Mouse (Mus musculus) right cerebral cortex, postnatal 36 days (tissue): Measurements from ENCODE around the gene Rrp1b.

Experiments
- DNase-seq, 2 experiments: peaks; one replicate each; pipeline ENCODE4 v3.0.0; 2022; ENCODE audit warnings: low spot score in 2 of 2, mixed read lengths in 1 of 2

Rrp1b gene

DNA sequence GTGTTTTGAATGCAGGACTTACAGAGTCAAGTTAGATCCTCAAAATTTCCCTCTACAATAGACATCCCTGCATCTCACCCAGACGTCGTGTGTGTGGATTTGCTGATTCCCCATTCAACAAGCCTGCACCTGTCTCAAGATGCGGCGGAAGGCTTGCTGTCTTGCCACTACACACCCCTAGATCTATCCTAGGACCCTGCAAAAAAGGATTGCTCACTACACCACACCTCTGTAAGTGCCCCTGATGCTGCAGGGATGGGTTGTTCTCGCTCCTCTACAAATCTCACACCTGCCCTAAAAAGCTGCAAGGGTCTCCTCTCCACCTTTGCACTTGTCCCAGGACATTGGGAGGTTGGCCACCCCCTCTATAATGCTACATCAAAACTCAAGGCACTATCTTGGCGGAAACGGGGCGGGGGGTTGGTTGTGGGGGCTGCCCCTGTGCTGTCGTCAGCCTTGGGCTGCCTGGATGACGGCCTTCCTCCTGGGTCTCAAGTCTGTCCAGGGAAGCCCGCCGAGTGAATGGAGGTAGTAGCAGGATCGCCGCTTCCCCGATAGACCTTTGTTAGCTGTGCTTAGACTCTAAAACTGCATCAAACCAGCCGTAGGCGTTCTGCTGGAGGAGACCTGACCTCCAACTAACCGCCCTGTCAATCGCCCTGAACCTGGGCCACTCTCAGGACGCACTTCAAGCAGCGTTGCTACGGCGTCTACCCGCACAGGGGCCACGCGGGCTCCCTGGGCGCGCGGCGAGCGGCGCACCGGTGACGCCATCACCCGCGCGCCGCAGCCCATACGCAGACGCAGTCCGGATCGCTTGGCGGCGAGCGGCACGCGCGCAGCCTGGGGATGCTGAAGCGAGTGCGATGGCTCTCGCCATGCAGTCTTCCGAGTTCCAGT is at the start of gene Rrp1b, which contains the start of gene Hsf2bp:
Gene Rrp1b (plus strand): TSS at position 492 of the 900 bp plus-strand sequence.
Gene Hsf2bp (minus strand): TSS at position 741 of the 900 bp plus-strand sequence.
- peak; percentile 56 to 66 for DNase-seq

GRCm38 (mm10) chr17:31986915-31987314 is 49.0 kb upstream of the Rrp1b start:
- DNase-seq, result no peak

DNA sequence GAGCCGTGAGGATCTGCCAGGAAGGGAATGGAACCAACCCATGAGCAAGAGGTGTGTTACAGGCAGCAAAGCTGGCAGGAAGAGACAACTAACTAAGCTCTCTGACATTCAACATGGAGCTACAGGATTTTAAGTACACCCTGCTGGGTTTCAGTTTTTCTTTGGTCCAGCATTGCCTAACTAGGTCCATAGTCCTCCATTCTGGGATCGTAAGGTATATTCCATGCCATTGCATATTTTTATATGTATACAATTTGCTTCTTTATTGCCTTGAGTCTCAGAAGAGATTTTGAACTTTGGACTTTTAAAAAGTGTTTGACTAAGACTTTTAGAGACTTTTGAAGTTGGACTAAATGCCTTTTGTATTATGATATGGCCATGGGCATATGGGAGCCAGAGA is 46.9 kb upstream of the Rrp1b start:
- no peak for DNase-seq

DNA sequence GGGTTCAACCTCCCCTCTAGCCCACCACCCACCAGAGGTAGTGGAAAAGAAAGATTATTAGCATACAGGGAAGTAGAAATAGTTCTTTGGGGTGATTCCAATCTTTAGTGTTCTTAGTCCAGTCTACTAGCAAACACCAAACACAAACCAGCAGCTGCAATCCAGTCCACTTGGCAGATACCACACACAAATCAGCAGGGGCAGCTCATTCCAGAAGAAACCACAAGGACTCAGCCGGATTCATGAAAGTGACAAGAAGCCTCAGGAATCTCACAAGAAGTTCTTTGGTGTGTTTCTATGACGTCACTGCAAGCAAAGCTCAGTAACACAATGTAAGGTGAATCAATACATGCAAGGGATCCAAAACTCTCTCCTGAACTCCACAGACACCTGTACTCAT is 43.9 kb upstream of the Rrp1b start:
- no peak for DNase-seq

DNA sequence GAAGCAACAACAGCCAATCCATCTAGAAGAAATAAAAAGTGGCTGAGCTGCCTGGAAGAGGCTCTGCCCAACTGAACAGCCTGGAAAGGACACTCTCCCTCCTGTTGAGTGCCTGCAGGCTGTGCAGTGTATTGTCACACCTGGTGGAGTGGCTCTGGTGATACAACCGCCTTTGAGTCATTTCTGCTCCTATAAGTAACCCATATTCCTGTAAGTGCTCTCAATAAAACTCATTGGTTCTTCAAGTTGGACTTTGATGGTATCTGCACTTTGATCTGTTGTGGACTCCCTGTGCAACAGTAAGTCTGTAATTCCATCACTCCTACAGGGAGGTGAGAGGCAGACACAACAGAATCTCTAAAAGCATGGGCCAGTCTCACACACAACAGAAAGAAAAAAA is 42.5 kb upstream of the Rrp1b start:
- DNase-seq, result no peak

- no peak for DNase-seq
Observed at GRCm38 (mm10) chr17:31994132-31994531, 41.8 kb upstream of the Rrp1b start.

- no peak for DNase-seq
Observed at GRCm38 (mm10) chr17:31995784-31996183, 40.1 kb upstream of the Rrp1b start.

- DNase-seq, result peak; percentile 11 to 29
Observed at GRCm38 (mm10) chr17:31996331-31996730, 39.6 kb upstream of the Rrp1b start.

DNA sequence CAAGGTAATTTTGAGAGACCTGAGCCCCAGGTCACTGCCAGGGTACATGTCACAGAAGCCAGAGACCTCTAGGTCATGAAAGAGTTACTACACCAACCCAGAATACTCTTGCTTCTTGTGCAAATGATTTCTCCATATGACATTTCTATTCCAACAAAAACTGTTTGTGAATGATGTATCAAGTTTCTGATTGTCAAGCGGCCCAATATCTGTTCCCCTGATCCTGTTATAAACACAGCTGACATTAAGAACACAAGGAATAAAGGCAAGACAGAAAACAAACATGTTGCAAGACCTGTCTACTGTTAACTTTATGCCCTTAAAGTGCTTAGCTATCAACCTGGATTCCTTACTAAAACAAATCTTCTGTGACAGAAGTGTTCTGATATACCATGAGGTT is 37.5 kb upstream of the Rrp1b start:
- DNase-seq, result no peak

- DNase-seq, result no peak
Observed at GRCm38 (mm10) chr17:32003251-32003650, 32.6 kb upstream of the Rrp1b start.

- no peak for DNase-seq
Observed at GRCm38 (mm10) chr17:32006800-32007199, 29.1 kb upstream of the Rrp1b start.

DNA sequence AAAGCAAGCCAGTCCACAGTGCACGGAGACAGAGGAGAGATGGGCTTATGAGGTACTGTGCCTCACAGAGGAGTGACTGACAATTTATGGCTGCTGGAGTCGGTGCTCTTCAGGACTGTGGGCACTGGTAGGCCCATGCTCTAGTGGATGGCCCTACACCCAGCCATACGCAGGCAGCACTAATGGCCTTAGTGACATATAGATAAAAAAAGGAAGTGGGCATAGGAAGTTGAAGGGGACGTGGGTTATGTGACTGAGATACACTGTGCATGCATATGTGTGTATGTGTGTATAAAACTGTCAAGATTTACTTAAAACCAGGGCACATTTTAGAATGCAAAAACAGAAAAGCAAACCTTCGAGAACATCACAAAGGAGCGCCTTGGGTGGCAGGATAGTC is 24.2 kb upstream of the Rrp1b start:
- no peak for DNase-seq

DNA sequence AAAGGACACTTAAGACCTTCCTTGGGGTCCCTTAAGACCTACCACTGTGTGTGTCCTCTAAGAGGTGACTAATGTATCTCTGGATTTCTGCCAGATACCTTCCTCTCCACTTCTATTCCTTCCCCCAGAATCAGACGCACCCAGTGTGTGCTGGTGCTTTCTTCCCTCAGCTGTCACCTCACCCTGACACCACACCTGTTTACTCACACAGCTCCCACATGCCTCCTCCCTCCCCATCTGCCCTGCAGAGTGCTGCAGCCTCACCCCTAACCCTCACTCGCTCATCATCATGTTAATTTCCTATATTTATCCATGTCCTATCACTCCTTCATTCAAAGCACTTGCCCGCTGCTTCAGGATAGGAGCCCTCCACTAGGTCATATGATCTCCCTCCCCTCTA is 23.6 kb upstream of the Rrp1b start:
- no peak for DNase-seq

GRCm38 (mm10) chr17:32013659-32014058 is 22.2 kb upstream of the Rrp1b start:
- no peak for DNase-seq

GRCm38 (mm10) chr17:32016481-32016880 is 19.4 kb upstream of the Rrp1b start:
- DNase-seq, result no peak

GRCm38 (mm10) chr17:32018127-32018894 is 17.6 kb upstream of the Rrp1b start:
- DNase-seq, result no peak

GRCm38 (mm10) chr17:32021981-32022380 is 13.9 kb upstream of the Rrp1b start:
- no peak for DNase-seq

DNA sequence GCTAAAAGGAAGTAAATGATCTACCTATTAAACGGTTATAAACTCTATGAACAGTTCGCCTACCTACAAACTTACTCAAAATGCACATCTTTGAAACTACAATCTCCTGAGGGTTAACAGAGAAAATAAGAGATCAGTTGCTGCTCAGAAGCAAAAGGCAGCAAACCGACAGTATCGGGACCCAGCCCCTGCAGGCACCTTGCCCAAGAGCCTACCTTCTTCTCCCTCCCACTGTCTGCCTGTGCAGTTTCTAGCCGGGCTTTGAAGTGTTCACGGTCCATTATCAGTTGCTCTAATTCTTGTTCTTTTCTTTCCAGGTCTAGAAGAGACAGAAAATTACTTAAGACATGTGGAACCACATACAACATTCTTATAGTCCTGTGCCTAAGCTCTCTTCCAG is 13.3 kb upstream of the Rrp1b start:
- no peak for DNase-seq

- DNase-seq, result peak; percentile 86 to 94
Observed at GRCm38 (mm10) chr17:32023088-32023487, 12.8 kb upstream of the Rrp1b start.

DNA sequence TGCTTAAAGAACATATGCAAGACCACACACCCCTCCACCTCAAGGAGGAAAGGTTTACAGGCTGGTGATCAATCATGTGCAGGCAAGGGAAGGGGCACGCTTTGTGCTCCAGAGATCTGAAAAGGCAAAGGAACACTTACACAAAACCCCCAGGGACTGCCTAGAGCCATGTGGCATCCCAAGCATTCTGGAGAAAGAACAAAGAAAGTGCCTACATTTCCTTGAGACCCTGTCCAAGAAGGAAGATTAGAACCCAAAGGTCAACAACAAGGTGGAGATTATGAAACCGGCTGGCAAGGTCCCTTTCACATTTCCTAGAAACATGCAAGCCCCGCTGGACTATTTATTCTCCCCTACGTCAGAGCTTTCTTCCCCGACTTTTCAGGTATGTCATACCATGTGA is 11.2 kb upstream of the Rrp1b start:
- DNase-seq, result no peak

- peak; percentile 28 to 39 for DNase-seq
Observed at GRCm38 (mm10) chr17:32025386-32025785, 10.5 kb upstream of the Rrp1b start.

GRCm38 (mm10) chr17:32027666-32028065 is 8.2 kb upstream of the Rrp1b start:
- DNase-seq, result no peak

GRCm38 (mm10) chr17:32028301-32028700 is 7.6 kb upstream of the Rrp1b start:
- DNase-seq, result no peak
